In genomic region chr4:41655525-41655924, GRCm38 (mm10) we compare ENCODE assay signal across 22 mouse cellular contexts.
"Had no signal": no experiment of that assay in that cellular context is flagged by ENCODE, and none has a peak within 500 bp of the region (broad histone marks: within the 10 kb centered on the region; RNA-seq: fewer than 3 reads in every experiment).

No protein-coding gene starts in this region.

- H3K36me3 ChIP-seq: limb, embryonic 12.5 days; limb, embryonic 15.5 days; liver, embryonic 12.5 days; liver, embryonic 15.5 days; stomach, embryonic 15.5 days had no signal

- H3K9me3 ChIP-seq: kidney, embryonic 15.5 days; limb, embryonic 12.5 days; limb, embryonic 15.5 days; liver, embryonic 12.5 days; liver, embryonic 15.5 days; lung, embryonic 15.5 days; midbrain, embryonic 12.5 days; stomach, embryonic 15.5 days had no signal

- ATAC-seq: liver, embryonic 12.5 days; midbrain, embryonic 16.5 days had no signal

- H3K27ac ChIP-seq: kidney, embryonic 15.5 days; left cerebral cortex, adult 2 months; limb, embryonic 12.5 days; limb, embryonic 15.5 days; liver, embryonic 12.5 days; liver, embryonic 15.5 days; lung, embryonic 15.5 days; midbrain, embryonic 12.5 days; stomach, embryonic 15.5 days had no signal

- H3K4me3 ChIP-seq: kidney, embryonic 15.5 days; left cerebral cortex, adult 2 months; limb, embryonic 12.5 days; limb, embryonic 15.5 days; liver, embryonic 12.5 days; liver, embryonic 15.5 days; lung, embryonic 15.5 days; midbrain, embryonic 12.5 days; myocyte; stomach, embryonic 15.5 days had no signal

- H3K4me2 ChIP-seq: kidney, embryonic 15.5 days; limb, embryonic 12.5 days; limb, embryonic 15.5 days; liver, embryonic 12.5 days; liver, embryonic 15.5 days; lung, embryonic 15.5 days; midbrain, embryonic 12.5 days; stomach, embryonic 15.5 days had no signal

- DNase-seq: kidney, adult 11 months; kidney, adult 8-10 months; kidney, postnatal 36 days; layer of hippocampus, postnatal 36 days; lung, adult 18-20 months; lung, postnatal 10 days; lung, postnatal 4 days; right cerebral cortex, adult 18-20 months; right cerebral cortex, postnatal 14 days; spleen, adult 18-20 months; thymus, postnatal 25 days had no signal

- H3K27me3 ChIP-seq: kidney, embryonic 15.5 days; lung, embryonic 15.5 days; stomach, embryonic 15.5 days had no signal

- H3K9ac ChIP-seq: kidney, embryonic 15.5 days; limb, embryonic 12.5 days; limb, embryonic 15.5 days; liver, embryonic 12.5 days; liver, embryonic 15.5 days; lung, embryonic 15.5 days; midbrain, embryonic 12.5 days; stomach, embryonic 15.5 days had no signal

- H3K4me1 ChIP-seq: lung, embryonic 15.5 days had no signal
